Mouse (Mus musculus) limb, embryonic 14.5 days (tissue): Measurements from ENCODE around the gene Igfn1. TPM values are rescaled to one million over a fixed set of nuclear protein-coding genes. Genes with fewer than 3 reads are reported as not detected.

Experiments used
- ATAC-seq: fragments of 200-750 bp; cut with Nextera tagmentation; 2 replicates; pipeline ENCODE4 v1.8.0; 2017; ENCODE audit warnings: low read depth, moderate number of reproducible peaks, moderate TSS enrichment; ENCODE audit not compliant: low FRiP score
- DNase-seq: peaks from one replicate; pipeline ENCODE4 v3.0.0-alpha.2; 2015; ENCODE audit warnings: low spot score
- H3K27ac ChIP-seq: fragments of 300-500 bp; sonication (generic); replicated peaks from 2 replicates; pipeline ENCODE4 v1.5.1; 2014; ENCODE audit warnings: low read depth, mild to moderate bottlenecking, low read length, moderate library complexity, mixed read lengths
- H3K27me3 ChIP-seq: fragments of 300-500 bp; sonication (generic); 2 replicates; pipeline ENCODE4 v1.6.1; 2014; ENCODE audit warnings: low read length, mixed read lengths; ENCODE audit not compliant: control insufficient read depth, insufficient read depth
- H3K36me3 ChIP-seq: fragments of 300-500 bp; sonication (generic); 2 replicates; pipeline ENCODE4 v1.6.1; 2014; ENCODE audit warnings: mild to moderate bottlenecking, low read length, moderate library complexity, mixed read lengths; ENCODE audit not compliant: control insufficient read depth, insufficient read depth
- H3K4me1 ChIP-seq: fragments of 300-500 bp; sonication (generic); 2 replicates; pipeline ENCODE4 v1.6.1; 2014; ENCODE audit warnings: antibody characterized with exemption, low read length, mixed read lengths; ENCODE audit not compliant: control insufficient read depth, insufficient read depth
- H3K4me2 ChIP-seq: fragments of 300-500 bp; sonication (generic); replicated peaks from 2 replicates; pipeline ENCODE4 v1.6.1; 2014; ENCODE audit warnings: low read depth, mild to moderate bottlenecking, low read length, moderate library complexity; ENCODE audit not compliant: severe bottlenecking
- H3K4me3 ChIP-seq: fragments of 300-500 bp; sonication (generic); replicated peaks from 2 replicates; pipeline ENCODE4 v1.5.1; 2014; ENCODE audit warnings: low read length
- H3K9ac ChIP-seq: fragments of 300-500 bp; sonication (generic); 2 replicates; pipeline ENCODE4 v1.6.1; 2014; ENCODE audit warnings: mild to moderate bottlenecking, low read depth, low read length, moderate library complexity; ENCODE audit not compliant: severe bottlenecking
- H3K9me3 ChIP-seq: fragments of 300-500 bp; sonication (generic); 2 replicates; pipeline ENCODE4 v1.6.1; 2016; ENCODE audit warnings: low read length; ENCODE audit not compliant: control insufficient read depth
- POLR2A ChIP-seq: fragments of 200-500 bp; IDR thresholded peaks from 2 replicates; pipeline ENCODE4 v1.8.0; 2012; ENCODE audit warnings: inconsistent platforms, mild to moderate bottlenecking, moderate library complexity, borderline replicate concordance; ENCODE audit not compliant: insufficient read depth, insufficient read length; ENCODE audit errors: extremely low read depth
- WGBS: fragments of 180-500 bp; shearing (Covaris S2); extraction: QIAGEN DNeasy Blood & Tissue Kit; methylation state at CpG from one replicate; pipeline ENCODE4 v1.1.7; 2014; 5-methylcytosine and 5-hydroxymethylcytosine counted together
- polyA plus RNA-seq, 2 experiments: library from polyadenylated mRNA; depleted of rRNA in 1 of 2; stranded (reverse) in 1 of 2; unstranded in 1 of 2; fragments of >200 nt; fragmentation: Nextera tagmentation in 1 of 2; extraction: Ambion mirVana in 1 of 2; gene quantifications; 2 replicates each; pipeline versions ENCODE4 v1.2.1 to v1.2.3; 2012 to 2014

Gene Igfn1
- polyA plus RNA-seq, 2 experiments = 0.28 to 0.69 TPM

- Histone ChIP-seq H3K36me3 (no peaks in the 10 kb centered on the region), H3K27me3 (peaks cover 33% of the 10 kb centered on the region), H3K9ac (peak within 1 kb of the TSS; percentile 1; the same call in 1 of the 2 replicates), H3K4me2 (peak within 1 kb of the TSS; percentile 50), H3K4me3 (peak within 1 kb of the TSS; percentile 33), H3K27ac (no peak within 1 kb of the TSS), H3K4me1 (peaks cover 4% of the 10 kb centered on the region; the same call in 1 of the 2 replicates), H3K9me3 (no peaks in the 10 kb centered on the region)
- no peak for ATAC-seq
- WGBS = 23% methylated on average over 29 of the region's 29 CpGs
- DNase-seq = no peak
- TF ChIP-seq POLR2A = no peak
These were observed 44.3 kb upstream of the Igfn1 start, which contains the start of gene Ascl5 for GRCm38 (mm10) chr1:136050312-136051012. Gene Ascl5 (plus strand): TSS chr1:136050804.

DNA sequence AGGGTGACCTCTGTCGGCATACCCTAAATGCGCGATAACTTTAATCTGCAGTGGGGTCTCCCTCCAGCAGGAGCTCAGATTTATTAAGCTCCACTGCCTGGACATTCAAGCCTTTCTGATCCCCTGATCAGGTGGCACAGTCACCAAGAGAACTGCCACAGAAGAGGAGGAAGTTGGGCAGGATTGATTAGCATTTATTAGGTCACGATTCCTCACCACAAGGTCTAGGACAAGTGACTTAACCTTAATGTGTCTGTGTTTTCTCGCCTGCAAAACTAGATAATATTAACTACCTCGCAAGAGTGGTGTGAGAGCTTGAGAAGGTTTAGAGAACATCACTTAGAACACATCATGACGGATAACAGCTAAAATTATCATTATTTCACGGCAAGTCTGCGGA lies 41.8 kb upstream of the Igfn1 start:
- no peak for DNase-seq
- no peak overlapping the region for H3K27ac ChIP-seq
- H3K9me3 ChIP-seq = no peaks in the 10 kb centered on the region
- no peak overlapping the region for H3K4me3 ChIP-seq
- no peak for ATAC-seq
- H3K27me3 ChIP-seq = peaks cover 31% of the 10 kb centered on the region
- H3K4me1 ChIP-seq = peaks cover 4% of the 10 kb centered on the region; the same call in 1 of the 2 replicates
- TF ChIP-seq POLR2A = no peak
- no peak overlapping the region for H3K9ac ChIP-seq
- WGBS = 72% methylated on average over 9 of the region's 9 CpGs
- no peaks in the 10 kb centered on the region for H3K36me3 ChIP-seq
- H3K4me2 ChIP-seq = no peak overlapping the region

DNA sequence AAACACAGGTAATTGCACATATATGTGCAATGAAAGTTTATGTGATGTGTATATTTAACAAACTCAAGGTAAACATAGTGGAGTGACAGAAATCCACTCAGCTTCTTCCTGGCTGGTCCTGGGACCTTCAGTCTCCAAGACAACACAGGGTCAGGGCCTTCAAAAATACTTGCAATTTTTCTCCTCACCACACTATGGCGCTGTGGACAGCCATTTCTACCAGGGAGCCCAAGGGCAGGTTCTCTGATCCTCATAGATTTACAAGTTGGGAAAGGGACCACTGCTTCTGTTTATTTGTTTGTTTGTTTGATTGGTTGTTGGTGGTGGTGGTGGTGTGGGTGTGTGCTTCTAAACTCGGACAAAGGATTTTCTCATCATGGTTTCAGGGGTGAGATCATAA lies 41.3 kb upstream of the Igfn1 start:
- 9% methylated on average over 2 of the region's 2 CpGs for WGBS
- no peak overlapping the region for H3K4me2 ChIP-seq
- no peak overlapping the region for H3K27ac ChIP-seq
- no peak for TF ChIP-seq POLR2A
- H3K9ac ChIP-seq = no peak overlapping the region
- H3K9me3 ChIP-seq = no peaks in the 10 kb centered on the region
- no peak overlapping the region for H3K4me3 ChIP-seq
- DNase-seq (no peak), ATAC-seq (no peak)
- H3K4me1 ChIP-seq = peaks cover 4% of the 10 kb centered on the region; the same call in 1 of the 2 replicates
- peaks cover 29% of the 10 kb centered on the region for H3K27me3 ChIP-seq
- no peaks in the 10 kb centered on the region for H3K36me3 ChIP-seq

GRCm38 (mm10) chr1:136045774-136046173 lies 39.6 kb upstream of the Igfn1 start:
- peaks cover 22% of the 10 kb centered on the region for H3K27me3 ChIP-seq
- DNase-seq = peak; percentile 83
- ATAC-seq = no peak
- H3K4me3 ChIP-seq = no peak overlapping the region
- H3K9ac ChIP-seq = no peak overlapping the region
- WGBS = 12% methylated on average over 4 of the region's 4 CpGs
- peaks cover 8% of the 10 kb centered on the region for H3K4me1 ChIP-seq
- no peaks in the 10 kb centered on the region for H3K9me3 ChIP-seq
- no peak overlapping the region for H3K4me2 ChIP-seq
- TF ChIP-seq POLR2A = no peak
- H3K27ac ChIP-seq = no peak overlapping the region
- H3K36me3 ChIP-seq = no peaks in the 10 kb centered on the region

GRCm38 (mm10) chr1:136040874-136041273 lies 34.7 kb upstream of the Igfn1 start:
- Histone ChIP-seq H3K4me2 (no peak overlapping the region), H3K9ac (no peak overlapping the region), H3K9me3 (no peaks in the 10 kb centered on the region), H3K36me3 (no peaks in the 10 kb centered on the region), H3K27ac (no peak overlapping the region), H3K4me1 (peaks cover 11% of the 10 kb centered on the region), H3K4me3 (no peak overlapping the region), H3K27me3 (no peaks in the 10 kb centered on the region)
- no peak for TF ChIP-seq POLR2A
- 24% methylated on average over 4 of the region's 4 CpGs for WGBS
- no peak for DNase-seq
- no peak for ATAC-seq
